Mouse (Mus musculus): ENCODE results near the gene Susd1.

DNA sequence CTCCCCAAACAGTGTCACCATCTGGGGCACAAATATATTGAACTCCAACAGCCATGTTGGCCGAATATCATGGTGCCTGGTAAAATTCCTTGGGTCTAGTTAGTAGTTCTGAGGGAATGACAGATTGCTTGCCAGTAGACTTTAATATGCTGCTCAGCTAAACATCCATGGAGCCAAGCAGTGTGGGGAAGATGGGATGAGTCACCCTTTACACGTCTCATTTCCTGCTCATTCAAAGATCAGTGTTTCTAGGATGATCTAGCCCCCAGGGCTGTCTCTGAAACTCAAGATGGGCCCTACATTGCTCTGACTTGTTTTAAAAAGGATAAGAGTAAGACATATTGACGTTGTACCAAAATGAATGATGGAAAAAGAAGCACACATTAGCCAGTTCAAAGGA lies 15.6 kb upstream of the Susd1 start:
- TF ChIP-seq CTCF (IDR thresholded peaks at IDR 0.05; ENCODE audit: control insufficient read depth, insufficient read depth, low read length) (no peak), POLR2A (IDR thresholded peaks at IDR 0.05; ENCODE audit: borderline replicate concordance, control insufficient read depth, low read depth, low read length) (no peak)
